ENCODE assay signal across 8 mouse cellular contexts in genomic region chr5:111178324-111179076, GRCm38 (mm10).
DNase-seq lines count a peak whose midpoint lies in the region; ATAC-seq and TF ChIP-seq lines count a peak whose summit lies in the region.

No protein-coding gene starts in this region.

- peak; percentile 34 for DNase-seq in gastrocnemius, postnatal 25 days
- DNase-seq in liver, postnatal 0 days = peak; percentile 62
- no peak for DNase-seq in adipocyte (ENCODE audit: low spot score)
- DNase-seq in frontal cortex, postnatal 36 days (ENCODE audit: low spot score in 2 of 2) = no peak

- H3K9ac ChIP-seq in forebrain, embryonic 13.5 days = no peak overlapping the region
- no peak overlapping the region for H3K9ac ChIP-seq in forebrain, embryonic 16.5 days (replicated peaks; ENCODE audit: low read depth, low read length)
- no peak overlapping the region for H3K9ac ChIP-seq in intestine, embryonic 15.5 days
- no peak overlapping the region for H3K9ac ChIP-seq in liver, postnatal 0 days (replicated peaks)
- H3K9ac ChIP-seq in neural tube, embryonic 13.5 days = peak overlapping the region; percentile 53

- ATAC-seq in forebrain, embryonic 13.5 days = no peak
- ATAC-seq in forebrain, embryonic 16.5 days = no peak
- no peak for ATAC-seq in intestine, embryonic 15.5 days
- ATAC-seq in liver, postnatal 0 days = peak; percentile 73
- ATAC-seq in neural tube, embryonic 13.5 days (ENCODE audit: low read depth) = no peak

- peaks cover 82% of the 10 kb centered on the region for H3K4me1 ChIP-seq in forebrain, embryonic 13.5 days
- peaks cover 60% of the 10 kb centered on the region for H3K4me1 ChIP-seq in forebrain, embryonic 16.5 days (replicated peaks; ENCODE audit: control insufficient read depth, insufficient read depth, low read length)
- peaks cover 47% of the 10 kb centered on the region for H3K4me1 ChIP-seq in intestine, embryonic 15.5 days (replicated peaks)
- H3K4me1 ChIP-seq in liver, postnatal 0 days (ENCODE audit: insufficient read depth) = no peaks in the 10 kb centered on the region
- peaks cover 90% of the 10 kb centered on the region for H3K4me1 ChIP-seq in neural tube, embryonic 13.5 days (replicated peaks)

- no peak for TF ChIP-seq CTCF in liver, postnatal 0 days (IDR thresholded peaks at IDR 0.05; ENCODE audit: low read depth)

- no peaks in the 10 kb centered on the region for H3K27me3 ChIP-seq in forebrain, embryonic 13.5 days
- no peaks in the 10 kb centered on the region for H3K27me3 ChIP-seq in forebrain, embryonic 16.5 days (replicated peaks; ENCODE audit: control insufficient read depth, insufficient read depth, low read length)
- H3K27me3 ChIP-seq in intestine, embryonic 15.5 days (replicated peaks) = no peaks in the 10 kb centered on the region
- no peaks in the 10 kb centered on the region for H3K27me3 ChIP-seq in liver, postnatal 0 days (ENCODE audit: insufficient read depth, low read length)
- H3K27me3 ChIP-seq in neural tube, embryonic 13.5 days = no peaks in the 10 kb centered on the region

- H3K4me2 ChIP-seq in forebrain, embryonic 13.5 days = no peak overlapping the region
- H3K4me2 ChIP-seq in forebrain, embryonic 16.5 days (ENCODE audit: low read length) = no peak overlapping the region
- H3K4me2 ChIP-seq in intestine, embryonic 15.5 days (replicated peaks) = peak overlapping the region; percentile 14
- peak overlapping the region; percentile 33 for H3K4me2 ChIP-seq in liver, postnatal 0 days (ENCODE audit: low read depth, low read length)
- 0 out of 2 replicates have a peak overlapping the region, but pooled peaks have one; percentile 0 for H3K4me2 ChIP-seq in neural tube, embryonic 13.5 days

- H3K36me3 ChIP-seq in forebrain, embryonic 13.5 days (ENCODE audit: poor library complexity, severe bottlenecking) = peaks cover 7% of the 10 kb centered on the region
- H3K36me3 ChIP-seq in forebrain, embryonic 16.5 days (ENCODE audit: control insufficient read depth, insufficient read depth) = no peaks in the 10 kb centered on the region
- H3K36me3 ChIP-seq in intestine, embryonic 15.5 days = no peaks in the 10 kb centered on the region
- H3K36me3 ChIP-seq in liver, postnatal 0 days (replicated peaks; ENCODE audit: insufficient read depth, low read length) = no peaks in the 10 kb centered on the region
- peaks cover 7% of the 10 kb centered on the region; the same call in 1 of the 2 replicates for H3K36me3 ChIP-seq in neural tube, embryonic 13.5 days

- 0 out of 2 replicates have a peak, but pooled peaks have one; percentile 2 for TF ChIP-seq EP300 in liver, postnatal 0 days (IDR thresholded peaks at IDR 0.05; ENCODE audit: low read depth)

- no peaks in the 10 kb centered on the region for H3K9me3 ChIP-seq in forebrain, embryonic 13.5 days (replicated peaks)
- H3K9me3 ChIP-seq in forebrain, embryonic 16.5 days (ENCODE audit: control insufficient read depth, low read length) = no peaks in the 10 kb centered on the region
- H3K9me3 ChIP-seq in intestine, embryonic 15.5 days = no peaks in the 10 kb centered on the region
- H3K9me3 ChIP-seq in liver, postnatal 0 days (ENCODE audit: low read length) = no peaks in the 10 kb centered on the region
- no peaks in the 10 kb centered on the region for H3K9me3 ChIP-seq in neural tube, embryonic 13.5 days

- 0 out of 2 replicates have a peak overlapping the region, but pooled peaks have one; percentile 15 for H3K27ac ChIP-seq in forebrain, embryonic 13.5 days
- H3K27ac ChIP-seq in forebrain, embryonic 16.5 days (ENCODE audit: low read length) = no peak overlapping the region
- H3K27ac ChIP-seq in intestine, embryonic 15.5 days = peak overlapping the region; percentile 40
- peak overlapping the region; percentile 35 for H3K27ac ChIP-seq in liver, postnatal 0 days (ENCODE audit: low read depth)
- H3K27ac ChIP-seq in neural tube, embryonic 13.5 days (replicated peaks) = peak overlapping the region; percentile 92

- WGBS in forebrain, embryonic 13.5 days = 65% methylated on average over 21 of the region's 21 CpGs
- WGBS in forebrain, embryonic 16.5 days = 73% methylated on average over 21 of the region's 21 CpGs
- 51% methylated on average over 21 of the region's 21 CpGs for WGBS in intestine, embryonic 15.5 days
- 20% methylated on average over 21 of the region's 21 CpGs for WGBS in liver, postnatal 0 days (ENCODE audit: insufficient replicate concordance)
- WGBS in neural tube, embryonic 13.5 days = 35% methylated on average over 21 of the region's 21 CpGs

- no peak overlapping the region for H3K4me3 ChIP-seq in forebrain, embryonic 13.5 days
- no peak overlapping the region for H3K4me3 ChIP-seq in forebrain, embryonic 16.5 days (replicated peaks; ENCODE audit: low read length)
- no peak overlapping the region for H3K4me3 ChIP-seq in intestine, embryonic 15.5 days (replicated peaks)
- no peak overlapping the region for H3K4me3 ChIP-seq in liver, postnatal 0 days (ENCODE audit: low read depth, low read length)
- H3K4me3 ChIP-seq in neural tube, embryonic 13.5 days = no peak overlapping the region

Comparison
In these comparisons a context has a peak if more than half of its experiments do, and no peak if none do; other contexts are left out.
1. H3K4me2 ChIP-seq: peak in intestine, embryonic 15.5 days (single experiment), liver, postnatal 0 days (single experiment) and neural tube, embryonic 13.5 days (single experiment); none in forebrain, embryonic 13.5 days (single experiment) and forebrain, embryonic 16.5 days (single experiment).
2. DNase-seq: peak in gastrocnemius, postnatal 25 days (single experiment) and liver, postnatal 0 days (single experiment); none in adipocyte (single experiment) and frontal cortex, postnatal 36 days (0 of 2).